Mouse (Mus musculus): ENCODE results near the gene Pabpc1l.
"Not testable (repeated sequence)": the region's sequence is repeated elsewhere in the genome, so short reads cannot be mapped to it uniquely, and the experiment has no call there.

The Pabpc1l gene

GRCm38 (mm10) chr2:164038407-164039028, 13.3 kb downstream of the Pabpc1l start:
- DNase-seq = no peak

GRCm38 (mm10) chr2:164040949-164041348, 15.7 kb downstream of the Pabpc1l start:
- DNase-seq = no peak

- DNase-seq = no peak
Measured at GRCm38 (mm10) chr2:164041523-164041922, 16.3 kb downstream of the Pabpc1l start.

- peak; percentile 78 for DNase-seq
Measured at GRCm38 (mm10) chr2:164047197-164047690, 22.0 kb downstream of the Pabpc1l start.

GRCm38 (mm10) chr2:164053767-164054166, 28.5 kb downstream of the Pabpc1l start:
- peak; percentile 89 for DNase-seq

GRCm38 (mm10) chr2:164054671-164055070, 29.4 kb downstream of the Pabpc1l start:
- no peak for DNase-seq

- no peak for DNase-seq
Measured at GRCm38 (mm10) chr2:164059634-164060235, 34.5 kb downstream of the Pabpc1l start.

- DNase-seq = no peak
Measured at GRCm38 (mm10) chr2:164070142-164070764, 45.0 kb downstream of the Pabpc1l start, which contains the start of gene Stk4. Gene Stk4, plus strand, starts transcription at chr2:164070322.

- peak; percentile 92 for DNase-seq
Measured at GRCm38 (mm10) chr2:164070765-164071436, 45.7 kb downstream of the Pabpc1l start, which contains the start of gene Tomm34. Gene Tomm34, minus strand, starts transcription at chr2:164071169.

- not testable (repeated sequence) for DNase-seq
Measured at GRCm38 (mm10) chr2:164071437-164071820, 46.2 kb downstream of the Pabpc1l start.

- DNase-seq = no peak
Measured at GRCm38 (mm10) chr2:164072109-164072508, 46.9 kb downstream of the Pabpc1l start.

- peak; percentile 44 for DNase-seq
Measured at GRCm38 (mm10) chr2:164073120-164073519, 47.9 kb downstream of the Pabpc1l start.

- DNase-seq = peak; percentile 97
Measured at GRCm38 (mm10) chr2:164073918-164074578, 48.8 kb downstream of the Pabpc1l start.

GRCm38 (mm10) chr2:164075088-164075487, 49.8 kb downstream of the Pabpc1l start:
- DNase-seq = no peak

- DNase-seq = no peak
Measured at GRCm38 (mm10) chr2:164076874-164077425, 51.7 kb downstream of the Pabpc1l start.

- no peak for DNase-seq
Measured at GRCm38 (mm10) chr2:164077875-164078274, 52.6 kb downstream of the Pabpc1l start.

GRCm38 (mm10) chr2:164079488-164079887, 54.2 kb downstream of the Pabpc1l start:
- no peak for DNase-seq

GRCm38 (mm10) chr2:164081577-164081976, 56.3 kb downstream of the Pabpc1l start:
- no peak for DNase-seq

- DNase-seq = no peak
Measured at GRCm38 (mm10) chr2:164082175-164082574, 56.9 kb downstream of the Pabpc1l start.

- DNase-seq = no peak
Measured at GRCm38 (mm10) chr2:164083609-164084341, 58.5 kb downstream of the Pabpc1l start.

GRCm38 (mm10) chr2:164084342-164084700, 59.1 kb downstream of the Pabpc1l start:
- DNase-seq = no peak

All from cerebellum, adult 9-10 months (tissue).